Mouse (Mus musculus) right cerebral cortex, postnatal 10 days (tissue): ENCODE measurements at regions not wholly inside any gene's neighbourhood (a gene's known extent, or its start where the extent isn't known, plus 50 kb on each side); places are given as distances from the start of the nearest gene placed in this dataset.

ENCODE experiments used
- DNase-seq, 2 experiments: peaks; one replicate each; pipeline ENCODE4 v3.0.0; 2021; ENCODE audit warnings: low spot score in 2 of 2

DNA sequence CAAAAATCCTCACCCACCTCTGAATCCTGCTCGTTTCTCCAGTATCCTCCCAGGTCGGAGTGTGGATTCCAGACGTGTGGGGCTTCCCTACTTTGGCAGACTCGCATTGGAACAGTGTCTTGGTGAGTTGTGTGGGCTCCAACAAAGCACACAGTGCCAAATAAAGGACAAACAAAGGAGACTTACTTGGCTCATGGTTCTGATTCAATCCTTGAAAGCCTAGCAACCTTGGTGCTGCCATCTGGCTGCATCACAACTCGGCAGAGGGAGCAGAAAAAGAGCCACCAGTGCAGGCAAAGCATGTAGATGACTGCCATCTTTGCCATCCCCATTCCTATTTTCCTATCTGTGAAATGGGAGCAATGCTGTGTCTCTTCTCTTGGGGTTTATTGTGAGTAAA is 64.0 kb downstream of the Il9r start:
- peak; percentile 62 to 67 for DNase-seq

DNA sequence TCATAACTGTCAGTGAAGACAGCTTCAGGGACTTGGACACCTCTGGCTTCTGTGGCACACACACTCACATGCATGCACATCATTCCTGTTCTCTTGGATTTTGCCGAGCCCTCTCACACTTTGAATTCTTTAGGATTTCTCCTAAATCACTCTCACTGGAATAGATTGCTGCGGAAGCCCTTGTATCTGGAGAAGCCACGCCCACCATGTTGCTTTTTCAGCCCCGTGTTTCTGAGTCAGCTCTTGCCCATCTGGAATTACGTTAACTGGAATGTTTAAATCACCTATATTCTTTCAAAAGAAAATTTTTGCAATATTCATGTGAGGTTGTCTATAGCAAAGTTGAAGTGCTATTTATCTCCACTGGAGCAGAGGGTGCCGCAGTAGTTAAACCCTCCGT is 66.1 kb downstream of the Il9r start:
- DNase-seq, result peak in 1 of 2 experiments; percentile 16

DNA sequence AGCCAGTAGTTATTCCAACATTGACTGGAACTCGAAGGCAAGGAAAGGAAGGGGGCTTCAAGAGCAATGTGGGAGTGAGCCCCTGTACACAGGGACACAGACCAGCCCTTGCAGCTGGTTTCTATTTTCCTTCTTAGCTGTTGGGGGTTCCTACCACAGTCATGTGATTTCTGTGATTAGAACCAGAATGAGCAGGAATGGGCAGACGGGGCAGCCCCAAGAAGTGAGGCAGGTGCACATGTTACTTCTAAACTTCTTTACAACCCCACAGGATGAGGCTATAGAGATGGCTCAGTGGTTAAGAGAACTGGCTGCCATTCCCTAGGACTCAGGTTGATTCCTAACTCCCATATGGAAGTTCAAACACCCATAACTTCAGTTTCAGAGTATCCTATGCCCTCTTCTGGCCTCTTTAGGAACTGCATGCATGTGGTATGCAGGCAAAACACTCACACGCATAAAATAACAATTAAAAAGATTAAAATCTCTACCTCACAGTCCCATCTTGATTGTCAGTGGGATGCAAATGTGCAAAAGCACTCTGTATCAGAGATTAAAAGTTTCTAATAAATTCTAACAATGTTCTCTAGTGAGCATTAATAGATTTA is 68.0 kb downstream of the Il9r start:
- DNase-seq, result peak in 1 of 2 experiments; percentile 25

- peak in 1 of 2 experiments; percentile 22 for DNase-seq
Measured at GRCm38 (mm10) chr11:32128551-32128950, 71.5 kb downstream of the Il9r start.

GRCm38 (mm10) chr11:32128018-32128417 is 72.1 kb downstream of the Il9r start:
- DNase-seq, result peak in 1 of 2 experiments; percentile 18

DNA sequence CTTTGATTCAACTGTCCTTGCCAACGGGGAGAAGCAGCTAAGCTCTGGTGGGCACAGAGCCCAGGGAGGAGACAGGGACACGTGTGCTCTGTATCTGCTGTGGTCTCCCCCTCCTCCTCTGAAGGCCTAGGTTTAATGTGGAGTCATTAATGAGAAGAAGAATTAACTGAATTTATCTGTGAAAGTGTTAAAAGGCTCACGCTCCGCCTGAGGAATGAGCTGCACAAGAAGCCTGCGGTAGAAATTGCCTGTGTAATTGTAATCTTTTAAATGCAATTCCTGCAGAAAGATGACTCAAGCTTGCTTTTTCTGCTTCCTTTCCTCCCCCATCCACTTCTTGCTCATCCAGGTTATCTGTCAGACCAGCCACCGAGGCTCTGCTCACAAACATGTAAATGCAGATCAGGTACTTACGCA is 72.7 kb downstream of the Il9r start:
- peak in 1 of 2 experiments; percentile 58 for DNase-seq

DNA sequence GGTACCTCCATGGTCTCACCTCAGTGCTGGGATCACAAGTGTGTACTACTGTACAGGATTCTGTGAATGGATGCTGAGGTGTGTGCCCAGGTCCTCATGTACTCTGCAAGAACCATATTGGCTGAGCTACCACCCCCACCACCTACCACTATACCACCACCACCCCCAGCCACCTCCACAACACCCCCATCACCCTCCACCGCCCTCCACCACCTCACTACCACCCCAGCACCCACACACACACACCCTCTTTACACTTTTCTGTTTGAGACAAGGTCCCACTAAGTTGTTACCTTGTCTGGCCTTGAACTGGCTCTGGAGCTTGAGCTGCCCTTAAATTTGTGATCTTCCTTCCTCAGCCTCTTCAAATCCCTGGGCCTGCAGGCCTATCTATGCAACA is 73.3 kb downstream of the Il9r start:
- DNase-seq, result peak in 1 of 2 experiments; percentile 12

- peak in 1 of 2 experiments; percentile 10 for DNase-seq
Measured at GRCm38 (mm10) chr11:32126311-32126698, 73.8 kb downstream of the Il9r start.

GRCm38 (mm10) chr11:32125586-32126310 is 74.3 kb downstream of the Il9r start:
- peak in 1 of 2 experiments; percentile 21 for DNase-seq

DNA sequence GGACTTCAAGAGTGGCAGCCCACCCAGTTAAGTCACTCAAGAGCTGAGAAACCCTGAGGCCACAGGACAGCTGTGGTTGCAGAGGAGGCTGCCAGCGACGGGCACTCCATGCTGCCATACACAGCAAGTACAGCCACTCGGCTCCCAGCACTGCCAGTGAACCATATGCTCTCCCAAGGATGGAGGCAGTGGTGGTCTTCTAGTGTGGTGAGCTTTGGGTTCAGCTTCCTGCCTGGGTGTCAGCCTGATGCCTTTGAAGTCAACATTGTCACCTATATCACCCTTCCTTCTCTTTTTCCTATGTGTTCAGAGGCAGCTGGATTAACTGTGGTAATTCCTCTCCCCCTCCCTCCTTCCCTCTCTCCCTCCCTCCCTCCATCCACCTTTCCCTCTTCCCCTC is 79.5 kb downstream of the Il9r start:
- DNase-seq, result no peak

GRCm38 (mm10) chr11:32118844-32119629 is 81.0 kb downstream of the Il9r start:
- DNase-seq, result no peak

GRCm38 (mm10) chr11:32117930-32118329 is 82.1 kb downstream of the Il9r start:
- DNase-seq, result peak; percentile 70 to 74

DNA sequence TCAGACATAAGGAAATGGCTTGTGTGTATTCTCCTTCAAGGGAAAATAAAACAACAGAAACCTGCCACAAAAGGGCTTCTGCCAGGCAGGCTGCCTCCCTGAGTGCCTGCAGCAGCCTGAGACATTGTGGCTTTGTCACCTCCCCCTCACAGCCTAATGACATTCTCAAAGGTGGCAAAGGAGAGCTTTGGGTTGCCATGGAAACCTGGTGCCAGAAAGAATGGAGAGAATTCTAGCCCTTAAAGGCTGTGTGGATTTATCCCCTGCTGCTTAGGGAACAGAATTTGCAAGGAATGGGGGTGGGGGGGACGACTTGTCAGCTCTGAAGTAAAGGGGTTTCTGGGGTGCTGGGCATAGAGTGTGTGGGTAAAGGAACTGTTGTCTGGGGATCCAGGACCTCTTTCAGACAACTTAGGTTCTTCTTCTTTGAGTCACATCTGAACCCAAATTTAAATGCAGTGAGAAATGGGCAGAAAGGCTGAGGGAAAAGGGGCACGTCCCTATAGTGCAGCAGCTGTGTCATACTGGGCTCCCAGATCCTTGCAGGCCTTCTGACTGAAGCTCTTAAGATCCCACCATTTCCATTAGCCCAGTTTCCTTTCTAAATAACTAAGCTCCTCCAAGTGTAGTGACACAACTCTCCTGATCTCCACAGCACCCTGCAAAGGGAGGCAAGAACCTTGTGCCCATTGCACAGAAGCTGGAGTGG is 86.8 kb downstream of the Il9r start:
- peak; percentile 76 to 89 for DNase-seq

- no peak for DNase-seq
Measured at GRCm38 (mm10) chr11:32112521-32112920, 87.6 kb downstream of the Il9r start.

- DNase-seq, result no peak
Measured at GRCm38 (mm10) chr11:32111841-32112240, 88.2 kb downstream of the Il9r start.

GRCm38 (mm10) chr11:32109911-32110310 is 90.2 kb downstream of the Il9r start:
- DNase-seq, result no peak
